In genomic region chr17:47554621-47555020, GRCm38 (mm10) we compare ENCODE assay signal across 19 mouse cellular contexts.
"Had no signal": no experiment of that assay in that cellular context is flagged by ENCODE, and none has a peak within 500 bp of the region (broad histone marks: within the 10 kb centered on the region; RNA-seq: fewer than 3 reads in every experiment).

No protein-coding gene starts in this region.

- DNase-seq: liver, embryonic 13.5 days; lung, adult 18-20 months; lung, embryonic 14.5 days; lung, postnatal 10 days; lung, postnatal 4 days; midbrain, embryonic 14.5 days; retina, postnatal 1 day; right cerebral cortex, adult 18-20 months; right cerebral cortex, postnatal 25 days; right cerebral cortex, postnatal 4 days; spleen, adult 18-20 months; thymus, adult 18-20 months; thymus, postnatal 36 days had no signal

- H3K27ac ChIP-seq: liver, embryonic 13.5 days; liver, embryonic 15.5 days; midbrain, embryonic 10.5 days; midbrain, embryonic 12.5 days; neural tube, embryonic 13.5 days; neural tube, embryonic 15.5 days had no signal

- H3K4me3 ChIP-seq: liver, embryonic 13.5 days; liver, embryonic 15.5 days; midbrain, embryonic 10.5 days; midbrain, embryonic 12.5 days; myocyte; neural tube, embryonic 13.5 days; neural tube, embryonic 15.5 days had no signal

- H3K4me1 ChIP-seq: midbrain, embryonic 10.5 days; midbrain, embryonic 12.5 days; neural tube, embryonic 15.5 days had no signal
